Mouse (Mus musculus): ENCODE measurements around the gene Tet2.
A peak's percentile ranks its signal among the peaks of the same experiment; 100 is the strongest.
"Not testable (repeated sequence)": the region's sequence is repeated elsewhere in the genome, so short reads cannot be mapped to it uniquely, and the experiment has no call there.

Tet2 gene

GRCm38 (mm10) chr3:133546790-133547189 is 1.9 kb upstream of the Tet2 start:
- DNase-seq: no peak

- DNase-seq: no peak
These were observed 346 bp upstream of the Tet2 start for GRCm38 (mm10) chr3:133545304-133545666.

GRCm38 (mm10) chr3:133544131-133544550 is 798 bp downstream of the Tet2 start:
- peak; percentile 79 for DNase-seq

GRCm38 (mm10) chr3:133543101-133544020 is 1.6 kb downstream of the Tet2 start:
- peak; percentile 31 for DNase-seq

- no peak for DNase-seq
These were observed 2.9 kb downstream of the Tet2 start for GRCm38 (mm10) chr3:133542084-133542483.

- DNase-seq: no peak
These were observed 3.9 kb downstream of the Tet2 start for GRCm38 (mm10) chr3:133541000-133541399.

- DNase-seq: no peak
These were observed 4.9 kb downstream of the Tet2 start for GRCm38 (mm10) chr3:133539991-133540390.

GRCm38 (mm10) chr3:133538499-133538898 is 6.4 kb downstream of the Tet2 start:
- DNase-seq: not testable (repeated sequence)

GRCm38 (mm10) chr3:133535644-133536043 is 9.3 kb downstream of the Tet2 start:
- no peak for DNase-seq

- DNase-seq: no peak
These were observed 10.9 kb downstream of the Tet2 start for GRCm38 (mm10) chr3:133534066-133534465.

GRCm38 (mm10) chr3:133533272-133533995 is 11.5 kb downstream of the Tet2 start:
- DNase-seq: no peak

GRCm38 (mm10) chr3:133532806-133533205 is 12.1 kb downstream of the Tet2 start:
- DNase-seq: no peak

GRCm38 (mm10) chr3:133532252-133532651 is 12.7 kb downstream of the Tet2 start:
- no peak for DNase-seq

- no peak for DNase-seq
These were observed 13.8 kb downstream of the Tet2 start for GRCm38 (mm10) chr3:133531101-133531500.

GRCm38 (mm10) chr3:133530664-133531063 is 14.3 kb downstream of the Tet2 start:
- DNase-seq: no peak

GRCm38 (mm10) chr3:133526119-133526723 is 18.7 kb downstream of the Tet2 start:
- no peak for DNase-seq

GRCm38 (mm10) chr3:133525578-133525977 is 19.4 kb downstream of the Tet2 start:
- no peak for DNase-seq

- DNase-seq: no peak
These were observed 20.4 kb downstream of the Tet2 start for GRCm38 (mm10) chr3:133524341-133525050.

GRCm38 (mm10) chr3:133523191-133523590 is 21.7 kb downstream of the Tet2 start:
- no peak for DNase-seq

- DNase-seq: no peak
These were observed 22.6 kb downstream of the Tet2 start for GRCm38 (mm10) chr3:133522289-133522688.

GRCm38 (mm10) chr3:133518801-133519200 is 26.1 kb downstream of the Tet2 start:
- DNase-seq: no peak

GRCm38 (mm10) chr3:133518116-133518515 is 26.8 kb downstream of the Tet2 start:
- no peak for DNase-seq

- no peak for DNase-seq
These were observed 27.5 kb downstream of the Tet2 start for GRCm38 (mm10) chr3:133517406-133517805.

Data from thymus, postnatal 25 days (tissue).